Mouse (Mus musculus) lung, embryonic 14.5 days (tissue): Measurements from ENCODE around the gene Lzts2. TPM values are rescaled to one million over a fixed set of nuclear protein-coding genes. Genes with fewer than 3 reads are reported as not detected.

Experiments
- ATAC-seq: fragments of 200-750 bp; cut with Nextera tagmentation; 2 replicates; pipeline ENCODE4 v1.8.0; 2017; ENCODE audit warnings: mild to moderate bottlenecking, moderate TSS enrichment, moderate library complexity; ENCODE audit not compliant: insufficient read depth
- DNase-seq: peaks from one replicate; pipeline ENCODE4 v3.0.0-alpha.2; 2015
- H3K27ac ChIP-seq: fragments of 300-500 bp; sonication (generic); 2 replicates; pipeline ENCODE4 v1.5.1; 2014; ENCODE audit warnings: low read depth, mild to moderate bottlenecking, moderate library complexity
- H3K27me3 ChIP-seq: fragments of 300-500 bp; sonication (generic); 2 replicates; pipeline ENCODE4 v1.6.1; 2014; ENCODE audit warnings: low read length, control low read depth; ENCODE audit not compliant: insufficient read depth
- H3K36me3 ChIP-seq: fragments of 300-500 bp; sonication (generic); 2 replicates; pipeline ENCODE4 v1.6.1; 2014; ENCODE audit warnings: control low read depth; ENCODE audit not compliant: insufficient read depth
- H3K4me1 ChIP-seq: fragments of 300-500 bp; sonication (generic); 2 replicates; pipeline ENCODE4 v1.6.1; 2014; ENCODE audit warnings: antibody characterized with exemption, control low read depth; ENCODE audit not compliant: insufficient read depth
- H3K4me2 ChIP-seq: fragments of 300-500 bp; sonication (generic); 2 replicates; pipeline ENCODE4 v1.6.1; 2014; ENCODE audit warnings: mild to moderate bottlenecking
- H3K4me3 ChIP-seq: fragments of 300-500 bp; sonication (generic); 2 replicates; pipeline ENCODE4 v1.5.1; 2014; ENCODE audit warnings: low read depth, low read length
- H3K9ac ChIP-seq: fragments of 300-500 bp; sonication (generic); 2 replicates; pipeline ENCODE4 v1.6.1; 2014
- H3K9me3 ChIP-seq: fragments of 300-500 bp; sonication (generic); 2 replicates; pipeline ENCODE4 v1.6.1; 2016; ENCODE audit warnings: low read depth, low read length, control low read depth
- CTCF ChIP-seq: IDR thresholded peaks from 2 replicates; pipeline ENCODE4 v1.5.1; 2016; ENCODE audit warnings: antibody characterized with exemption, low read depth
- WGBS: fragments of 180-500 bp; shearing (Covaris S2); extraction: QIAGEN DNeasy Blood & Tissue Kit; methylation state at CpG from one replicate; pipeline ENCODE4 v1.1.7; 2014; 5-methylcytosine and 5-hydroxymethylcytosine counted together
- polyA plus RNA-seq: library from polyadenylated mRNA; unstranded; fragments of >200 nt; fragmentation: Nextera tagmentation; extraction: Ambion mirVana; gene quantifications from 2 replicates; pipeline ENCODE4 v1.2.1, GENCODE M21; 2014

Gene Lzts2
- polyA plus RNA-seq, 1 experiment from 2014 or later: 75.4 TPM

DNA sequence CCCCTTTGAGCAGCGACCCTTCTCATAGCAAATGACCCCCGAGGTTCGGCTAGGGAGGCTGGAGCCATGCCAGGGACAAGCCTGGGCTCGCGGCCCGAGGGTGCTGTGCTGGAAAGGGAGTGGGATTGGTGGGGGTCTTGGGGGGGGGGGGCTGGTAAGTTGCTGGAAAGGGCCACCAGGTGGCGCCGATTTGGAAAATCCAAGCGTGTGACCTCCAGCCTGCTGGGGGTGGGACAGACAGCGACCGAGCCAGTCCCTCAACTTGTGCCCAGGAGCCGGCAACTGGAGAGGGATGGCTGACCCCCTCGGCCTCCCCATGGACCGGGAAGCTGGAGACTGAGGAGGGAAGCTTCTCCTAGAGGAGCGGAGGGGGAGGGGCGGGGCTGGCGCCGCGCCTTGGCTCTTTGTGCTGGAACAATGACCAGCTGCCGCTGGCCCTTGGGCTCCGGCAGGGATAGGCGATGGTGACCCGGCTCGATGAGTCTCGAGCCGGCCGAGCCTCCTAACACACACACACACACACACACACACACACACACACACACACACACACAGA is 3.1 kb downstream of the Lzts2 start:
- Histone ChIP-seq H3K27me3 (no peaks in the 10 kb centered on the region), H3K4me1 (peaks cover 36% of the 10 kb centered on the region), H3K36me3 (peaks cover 18% of the 10 kb centered on the region), H3K9ac (peak overlapping the region; percentile 91), H3K9me3 (no peaks in the 10 kb centered on the region), H3K27ac (peak overlapping the region; percentile 99), H3K4me3 (peak overlapping the region; percentile 64), H3K4me2 (peak overlapping the region; percentile 97)
- DNase-seq (peak; percentile 90), ATAC-seq (peak; percentile 47)
- peak; percentile 63 for TF ChIP-seq CTCF
- under 1% methylated on average over 24 of the region's 27 CpGs for WGBS

DNA sequence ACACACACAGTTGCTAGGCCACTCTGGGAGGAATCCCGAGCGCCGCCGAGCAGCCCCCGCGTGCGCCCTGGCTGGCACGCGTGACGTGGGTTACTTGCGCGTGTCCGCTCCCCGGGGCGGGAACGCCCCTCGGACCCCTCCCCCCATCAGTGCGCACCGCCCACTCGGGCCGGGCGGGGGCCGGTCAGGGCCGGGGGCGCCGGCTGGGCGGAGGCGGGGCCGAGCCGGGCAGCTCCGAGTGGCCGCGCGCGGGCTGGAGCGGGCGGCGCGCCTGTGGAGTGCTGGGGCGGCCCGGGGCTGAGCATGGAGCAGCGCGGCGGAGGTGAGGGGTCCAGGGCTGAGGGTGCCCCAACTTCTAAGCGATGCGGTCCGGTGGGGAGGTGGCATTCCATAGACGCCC is 3.7 kb downstream of the Lzts2 start:
- ATAC-seq (peak; percentile 61), DNase-seq (peak; percentile 92)
- Histone ChIP-seq H3K9me3 (no peaks in the 10 kb centered on the region), H3K4me3 (peak overlapping the region; percentile 64), H3K36me3 (peaks cover 22% of the 10 kb centered on the region), H3K9ac (peak overlapping the region; percentile 91), H3K4me2 (peak overlapping the region; percentile 97), H3K4me1 (peaks cover 36% of the 10 kb centered on the region), H3K27ac (peak overlapping the region; percentile 99), H3K27me3 (no peaks in the 10 kb centered on the region)
- no peak for TF ChIP-seq CTCF
- under 1% methylated on average over 48 of the region's 48 CpGs for WGBS

DNA sequence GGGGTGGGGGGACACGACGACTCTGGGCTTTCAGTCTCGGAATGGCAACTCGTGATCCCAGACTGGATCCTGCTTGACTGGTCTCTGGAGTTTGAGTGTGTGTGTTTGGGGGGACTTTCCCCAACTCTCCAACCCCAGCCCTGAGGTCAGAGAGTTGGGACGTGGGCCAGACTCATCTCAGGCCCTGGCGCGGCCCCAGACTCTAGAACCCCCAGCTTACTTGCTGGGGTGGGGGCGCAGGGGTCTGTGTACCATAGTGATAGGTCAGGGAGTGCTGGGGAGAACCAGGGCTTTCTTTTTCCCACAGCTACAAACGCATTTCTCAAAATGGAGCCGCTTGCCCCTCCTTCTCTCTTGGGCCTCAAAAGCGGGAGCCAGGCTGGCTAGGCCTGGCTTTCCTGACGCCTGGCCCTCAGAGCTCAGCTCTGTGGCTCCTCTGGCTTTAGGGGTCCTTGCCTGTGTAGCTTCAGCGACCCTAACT is 4.2 kb downstream of the Lzts2 start:
- H3K27me3 ChIP-seq: no peaks in the 10 kb centered on the region
- peak overlapping the region; percentile 99 for H3K27ac ChIP-seq
- H3K4me3 ChIP-seq: peak overlapping the region; percentile 64
- H3K36me3 ChIP-seq: peaks cover 26% of the 10 kb centered on the region
- H3K9me3 ChIP-seq: no peaks in the 10 kb centered on the region
- peak overlapping the region; percentile 97 for H3K4me2 ChIP-seq
- no peak for TF ChIP-seq CTCF
- peaks cover 36% of the 10 kb centered on the region for H3K4me1 ChIP-seq
- 0% methylated on average over 13 of the region's 13 CpGs for WGBS
- peak; percentile 63 for DNase-seq
- peak; percentile 3; the same call in 1 of the 2 replicates for ATAC-seq
- peak overlapping the region; percentile 91 for H3K9ac ChIP-seq

DNA sequence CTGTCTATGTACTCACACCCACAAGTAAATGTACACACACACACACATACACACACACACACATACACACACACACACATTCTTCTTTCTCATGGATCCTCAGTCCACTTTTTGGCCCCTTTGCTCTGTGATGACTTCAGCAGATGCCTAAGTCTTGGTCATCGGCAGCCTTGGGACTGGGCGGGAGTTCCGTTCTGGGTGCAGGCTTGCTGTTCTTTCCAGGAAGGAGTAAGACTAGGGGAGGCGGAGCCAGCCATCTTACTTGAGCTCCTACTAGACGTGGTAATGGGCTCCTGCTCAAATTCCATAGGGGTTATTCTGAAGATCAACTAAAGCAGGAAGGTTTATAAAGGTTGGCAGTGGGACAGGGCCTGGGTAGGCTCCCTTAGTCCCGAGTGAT is 6.1 kb downstream of the Lzts2 start:
- Histone ChIP-seq H3K36me3 (peaks cover 44% of the 10 kb centered on the region), H3K4me1 (peaks cover 25% of the 10 kb centered on the region), H3K9ac (0 out of 2 replicates have a peak overlapping the region, but pooled peaks have one; percentile 23), H3K4me2 (peak overlapping the region; percentile 97), H3K27ac (no peak overlapping the region), H3K27me3 (no peaks in the 10 kb centered on the region), H3K9me3 (no peaks in the 10 kb centered on the region), H3K4me3 (peak overlapping the region; percentile 6; the same call in 1 of the 2 replicates)
- WGBS: 51% methylated on average over 6 of the region's 6 CpGs
- DNase-seq: peak; percentile 60
- no peak for TF ChIP-seq CTCF
- no peak for ATAC-seq

DNA sequence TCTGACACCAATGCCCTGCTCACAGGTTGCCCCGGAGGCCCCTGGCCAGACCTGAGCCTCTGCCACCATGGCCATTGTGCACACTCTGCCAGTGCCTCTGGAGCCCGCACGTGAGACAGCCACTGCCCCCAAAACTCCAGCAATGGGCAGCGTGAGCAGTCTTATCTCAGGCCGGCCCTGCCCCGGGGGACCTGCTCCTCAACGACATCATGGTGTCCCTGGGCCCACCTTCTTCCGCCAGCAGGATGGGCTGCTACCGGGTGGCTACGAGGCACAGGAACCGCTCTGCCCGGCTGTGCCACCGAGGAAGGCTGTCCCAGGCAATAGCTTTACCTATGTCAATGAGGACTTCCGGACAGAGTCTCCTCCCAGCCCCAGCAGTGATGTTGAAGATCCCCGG is 7.1 kb downstream of the Lzts2 start:
- Histone ChIP-seq H3K9ac (no peak overlapping the region; the same call in 1 of the 2 replicates), H3K4me2 (no peak overlapping the region), H3K36me3 (peaks cover 54% of the 10 kb centered on the region)

DNA sequence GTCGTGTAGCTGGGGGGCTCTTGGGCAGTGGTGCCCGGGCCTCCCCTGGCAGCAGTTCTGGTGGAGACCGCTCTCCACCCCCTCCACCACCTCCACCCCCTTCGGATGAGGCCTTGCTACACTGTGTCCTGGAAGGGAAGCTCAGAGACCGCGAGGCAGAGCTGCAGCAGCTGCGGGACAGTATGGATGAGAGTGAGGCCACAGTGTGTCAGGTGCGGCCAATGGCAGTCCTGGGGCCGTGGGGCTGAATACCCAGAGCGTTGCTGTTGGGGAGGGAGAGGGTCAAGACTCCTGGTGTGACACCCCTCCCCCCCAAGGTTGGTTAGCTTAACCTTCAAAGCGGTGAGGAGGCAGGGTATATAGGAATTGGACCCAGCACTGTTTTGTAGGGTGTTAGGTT is 9.8 kb downstream of the Lzts2 start:
- Histone ChIP-seq H3K9me3 (no peaks in the 10 kb centered on the region), H3K4me1 (peaks cover 23% of the 10 kb centered on the region), H3K4me2 (no peak overlapping the region), H3K27me3 (no peaks in the 10 kb centered on the region), H3K9ac (no peak overlapping the region), H3K36me3 (peaks cover 76% of the 10 kb centered on the region), H3K4me3 (no peak overlapping the region), H3K27ac (no peak overlapping the region)
- ATAC-seq: no peak
- TF ChIP-seq CTCF: no peak
- 75% methylated on average over 11 of the region's 11 CpGs for whole genome bisulfite sequencing
- no peak for DNase-seq

More for the DNA sequence above, 7.1 kb downstream of the Lzts2 start:
- DNase-seq (no peak), ATAC-seq (no peak)
- Histone ChIP-seq H3K9me3 (no peaks in the 10 kb centered on the region), H3K4me1 (peaks cover 25% of the 10 kb centered on the region), H3K27me3 (no peaks in the 10 kb centered on the region), H3K27ac (no peak overlapping the region), H3K4me3 (no peak overlapping the region)
- WGBS: 84% methylated on average over 15 of the region's 15 CpGs
- TF ChIP-seq CTCF: no peak

DNA sequence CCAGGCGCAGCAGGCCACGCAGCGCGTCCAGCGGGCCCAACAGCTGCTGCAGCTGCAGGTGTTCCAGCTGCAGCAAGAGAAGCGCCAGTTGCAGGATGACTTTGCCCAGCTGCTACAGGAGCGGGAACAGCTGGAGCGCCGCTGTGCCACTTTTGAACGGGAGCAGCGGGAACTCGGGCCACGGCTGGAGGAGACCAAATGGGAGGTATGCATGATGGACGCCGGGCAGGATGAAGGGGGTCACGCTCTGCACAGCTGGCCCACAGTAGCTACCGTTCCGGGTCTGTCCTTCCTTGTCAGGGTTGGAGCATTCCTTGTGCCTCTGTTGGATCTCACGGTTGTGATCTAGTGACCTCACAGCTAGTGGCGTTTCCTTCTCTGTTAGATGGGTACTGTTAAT is 10.6 kb downstream of the Lzts2 start:
- no peaks in the 10 kb centered on the region for H3K9me3 ChIP-seq
- WGBS: 83% methylated on average over 20 of the region's 20 CpGs
- H3K27ac ChIP-seq: no peak overlapping the region
- no peak overlapping the region for H3K4me3 ChIP-seq
- H3K4me1 ChIP-seq: peaks cover 16% of the 10 kb centered on the region
- no peak for TF ChIP-seq CTCF
- no peaks in the 10 kb centered on the region for H3K27me3 ChIP-seq
- H3K36me3 ChIP-seq: peaks cover 74% of the 10 kb centered on the region
- no peak overlapping the region for H3K4me2 ChIP-seq
- DNase-seq (peak; percentile 39), ATAC-seq (no peak)
- no peak overlapping the region for H3K9ac ChIP-seq
